Mouse (Mus musculus) bone marrow, adult 2 months (tissue): ENCODE measurements around the gene D430041D05Rik.

Experiments used
- CTCF ChIP-seq: fragments of 200-500 bp; IDR thresholded peaks from 2 replicates; pipeline ENCODE4 v1.5.1; 2011; ENCODE audit warnings: low read length, control low read depth; ENCODE audit not compliant: control insufficient read depth, insufficient read depth
- POLR2A ChIP-seq: fragments of 200-500 bp; IDR thresholded peaks from 2 replicates; pipeline ENCODE4 v1.6.1; 2011; ENCODE audit warnings: low read depth, mild to moderate bottlenecking, control low read depth, low read length, borderline replicate concordance; ENCODE audit not compliant: control insufficient read depth

GRCm38 (mm10) chr2:104320061-104320624 lies 90.7 kb downstream of the D430041D05Rik start:
- TF ChIP-seq POLR2A (no peak), CTCF (no peak)
